Mouse (Mus musculus): Measurements from ENCODE around the gene Ech1. TPM values are rescaled to one million over a fixed set of nuclear protein-coding genes. Genes with fewer than 3 reads are reported as not detected.

Ech1 gene
- total RNA-seq, 2 experiments from 2014 or later = 45.0 to 47.8 TPM

DNA sequence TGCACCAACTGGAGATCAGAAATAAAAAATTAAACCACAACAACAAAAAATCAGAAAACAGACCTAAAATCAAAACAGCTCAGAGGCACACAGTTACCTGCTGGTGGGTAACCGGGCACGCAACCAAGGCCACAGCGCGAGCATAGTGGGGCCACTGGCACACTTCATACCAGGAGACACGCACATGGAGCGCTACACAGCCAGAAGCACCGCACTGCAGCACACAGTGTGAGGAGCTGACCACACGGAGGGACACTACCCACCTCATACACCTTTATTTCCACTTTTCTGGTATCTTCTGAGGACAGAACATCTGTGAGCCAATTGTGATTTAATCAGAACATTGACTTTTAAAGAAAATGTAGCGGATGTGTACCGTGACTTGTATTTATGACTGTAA, 8.1 kb upstream of the Ech1 start:
- DNase-seq (ENCODE audit: low spot score in 2 of 2) = no peak

GRCm38 (mm10) chr7:28817524-28817923, 7.5 kb upstream of the Ech1 start:
- intact Hi-C loops (cut with DNase I) = no loop called here
- no peak for DNase-seq (ENCODE audit: low spot score in 2 of 2)

More for the DNA sequence above, 8.1 kb upstream of the Ech1 start:
- intact Hi-C loops (cut with DNase I) = no loop called here

GRCm38 (mm10) chr7:28817957-28818356, 7.1 kb upstream of the Ech1 start:
- intact Hi-C loops (cut with DNase I) = no loop called here

DNA sequence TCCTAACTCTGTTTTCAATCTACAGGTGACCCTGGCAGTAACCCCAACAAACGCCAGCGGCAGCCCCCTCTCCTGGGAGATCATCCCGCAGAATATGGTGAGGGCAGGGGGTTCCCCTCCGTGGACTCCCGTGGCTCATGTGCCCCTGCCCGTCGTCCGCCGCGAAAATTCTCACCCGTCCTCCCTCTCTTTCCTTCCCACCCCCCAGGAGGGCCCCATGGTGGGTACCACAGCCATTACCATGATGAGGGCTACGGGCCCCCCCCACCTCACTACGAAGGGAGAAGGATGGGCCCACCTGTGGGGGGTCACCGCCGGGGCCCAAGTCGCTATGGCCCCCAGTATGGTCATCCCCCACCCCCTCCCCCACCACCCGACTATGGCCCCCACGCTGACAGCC, 6.6 kb upstream of the Ech1 start:
- DNase-seq (ENCODE audit: low spot score in 2 of 2) = no peak
- intact Hi-C loops (cut with DNase I) = no loop called here

More at GRCm38 (mm10) chr7:28817957-28818356, 7.1 kb upstream of the Ech1 start:
- no peak for DNase-seq (ENCODE audit: low spot score in 2 of 2)

DNA sequence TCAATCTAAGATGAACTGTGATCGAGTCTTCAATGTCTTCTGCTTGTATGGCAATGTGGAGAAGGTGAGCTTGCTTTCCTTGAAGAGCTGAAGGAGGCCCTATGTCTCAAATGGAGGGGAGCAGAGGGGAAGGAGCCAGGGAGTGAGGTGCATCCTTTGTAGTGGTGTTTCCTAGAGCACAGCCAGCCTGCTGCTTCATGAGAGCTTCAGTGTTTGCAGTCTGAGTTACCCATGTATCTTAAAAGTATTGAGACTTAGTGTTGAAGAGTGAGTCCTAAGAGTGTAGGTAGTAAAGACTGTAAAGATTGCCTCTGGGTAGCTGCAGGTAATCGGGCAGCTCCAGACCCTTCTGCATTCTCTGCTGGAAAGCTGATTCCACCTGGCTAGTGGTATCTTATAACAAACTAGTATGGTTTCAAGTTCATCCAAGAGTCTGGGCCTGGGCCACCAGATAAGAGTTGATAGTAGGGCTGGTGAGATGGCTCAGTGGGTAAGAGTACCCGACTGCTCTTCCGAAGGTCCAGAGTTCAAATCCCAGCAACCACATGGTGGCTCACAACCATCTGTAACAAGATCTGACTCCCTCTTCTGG, 6.1 kb upstream of the Ech1 start:
- DNase-seq (ENCODE audit: low spot score in 2 of 2) = no peak
- intact Hi-C loops (cut with DNase I) = no loop called here

GRCm38 (mm10) chr7:28819571-28819970, 5.4 kb upstream of the Ech1 start:
- no peak for DNase-seq (ENCODE audit: low spot score in 2 of 2)
- intact Hi-C loops (cut with DNase I) = no loop called here

DNA sequence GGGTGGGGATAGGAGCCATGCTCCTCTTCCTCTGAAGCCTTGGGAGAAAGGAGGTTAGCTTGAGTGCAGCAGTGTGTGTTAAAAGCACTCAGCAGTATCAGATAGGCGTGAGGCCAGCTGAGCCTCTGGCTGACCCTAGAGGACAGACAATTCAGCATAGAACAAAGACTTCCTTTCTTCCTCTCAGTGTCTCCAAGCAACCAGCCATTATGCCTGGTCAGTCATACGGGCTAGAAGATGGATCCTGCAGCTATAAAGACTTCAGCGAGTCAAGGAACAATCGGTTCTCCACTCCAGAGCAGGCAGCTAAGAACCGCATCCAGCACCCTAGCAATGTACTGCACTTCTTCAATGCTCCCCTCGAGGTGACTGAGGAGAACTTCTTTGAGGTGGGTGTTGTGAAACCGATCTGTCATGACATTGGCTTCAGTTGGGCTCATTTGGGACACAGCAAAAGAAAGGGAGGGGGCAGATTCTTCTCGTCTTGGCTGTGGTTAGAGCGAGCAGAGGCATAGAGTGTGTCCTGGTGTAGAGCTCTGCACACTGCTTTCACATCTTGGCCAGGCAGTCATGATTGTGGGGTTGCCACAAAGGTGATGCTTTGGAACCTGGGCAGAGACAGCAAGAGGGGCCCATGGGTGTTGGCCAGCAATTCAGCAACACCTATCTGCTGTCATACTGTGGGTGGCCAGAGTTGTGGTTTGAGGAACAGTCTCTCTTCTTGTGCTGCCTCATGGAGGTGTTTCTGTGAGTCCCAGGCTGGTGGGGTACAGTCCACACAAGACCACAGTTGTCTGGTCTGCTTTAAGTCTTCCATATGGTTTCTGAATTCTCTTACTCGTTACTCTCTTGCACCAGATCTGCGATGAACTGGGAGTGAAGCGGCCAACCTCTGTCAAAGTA, 4.4 kb upstream of the Ech1 start:
- intact Hi-C loops (cut with DNase I) = no loop called here
- DNase-seq (ENCODE audit: low spot score in 2 of 2) = no peak

GRCm38 (mm10) chr7:28821261-28821831, 3.7 kb upstream of the Ech1 start:
- peak; percentile 57 to 63 for DNase-seq (ENCODE audit: low spot score in 2 of 2)
- intact Hi-C loops (cut with DNase I) = no loop called here

GRCm38 (mm10) chr7:28822556-28822955, 2.5 kb upstream of the Ech1 start:
- DNase-seq (ENCODE audit: low spot score in 2 of 2) = no peak
- intact Hi-C loops (cut with DNase I) = no loop called here

- intact Hi-C loops (cut with DNase I) = no loop called here
- no peak for DNase-seq (ENCODE audit: low spot score in 2 of 2)
Measured at GRCm38 (mm10) chr7:28822993-28823903, 1.8 kb upstream of the Ech1 start.

GRCm38 (mm10) chr7:28823932-28824331, 1.1 kb upstream of the Ech1 start:
- DNase-seq (ENCODE audit: low spot score in 2 of 2) = no peak
- intact Hi-C loops (cut with DNase I) = loop anchor here (2.0 kb wide), 1 partner anchor 13 kb away; no protein-coding TSS in a partner anchor

- no peak for DNase-seq (ENCODE audit: low spot score in 2 of 2)
- intact Hi-C loops (cut with DNase I) = loop anchor here (2.0 kb wide), 3 partner anchors 15 to 41 kb away; no protein-coding TSS in a partner anchor
Measured at GRCm38 (mm10) chr7:28825686-28826401, 827 bp downstream of the Ech1 start.

- intact Hi-C loops (cut with DNase I) = loop anchor here (2.0 kb wide), 2 partner anchors 14 to 40 kb away; no protein-coding TSS in a partner anchor
- DNase-seq (ENCODE audit: low spot score in 2 of 2) = no peak
Measured at GRCm38 (mm10) chr7:28826402-28826772, 1.4 kb downstream of the Ech1 start.

DNA sequence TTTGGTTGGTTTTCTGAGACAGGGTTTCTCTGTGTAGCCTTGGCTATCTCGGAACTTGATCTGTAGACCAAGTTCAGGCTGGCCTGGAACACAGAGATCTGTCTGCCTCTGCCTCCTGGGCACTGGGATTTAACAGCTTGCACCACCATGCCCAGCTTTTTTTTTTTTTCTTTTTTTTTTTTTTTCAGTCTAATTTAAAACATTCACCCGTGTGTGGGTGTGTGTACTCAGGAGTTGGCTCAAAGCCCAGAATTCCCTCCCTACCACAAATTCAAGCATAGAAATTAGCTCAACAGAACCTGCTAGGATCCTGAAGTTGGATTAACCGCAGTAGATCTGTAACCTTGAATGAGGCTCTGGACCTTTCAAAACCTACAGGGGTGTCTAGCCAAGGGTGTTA, 2.3 kb downstream of the Ech1 start:
- DNase-seq (ENCODE audit: low spot score in 2 of 2) = peak; percentile 33 to 61
- intact Hi-C loops (cut with DNase I) = loop anchor here (2.0 kb wide), 2 partner anchors 13 to 39 kb away; no protein-coding TSS in a partner anchor

GRCm38 (mm10) chr7:28829821-28830220, 4.8 kb downstream of the Ech1 start:
- no peak for DNase-seq (ENCODE audit: low spot score in 2 of 2)
- intact Hi-C loops (cut with DNase I) = no loop called here

- intact Hi-C loops (cut with DNase I) = no loop called here
- DNase-seq (ENCODE audit: low spot score in 2 of 2) = no peak
Measured at GRCm38 (mm10) chr7:28830981-28831380, 6.0 kb downstream of the Ech1 start.

GRCm38 (mm10) chr7:28831411-28832125, 6.6 kb downstream of the Ech1 start:
- DNase-seq (ENCODE audit: low spot score in 2 of 2) = peak in 1 of 2 experiments; percentile 2
- intact Hi-C loops (cut with DNase I) = no loop called here

DNA sequence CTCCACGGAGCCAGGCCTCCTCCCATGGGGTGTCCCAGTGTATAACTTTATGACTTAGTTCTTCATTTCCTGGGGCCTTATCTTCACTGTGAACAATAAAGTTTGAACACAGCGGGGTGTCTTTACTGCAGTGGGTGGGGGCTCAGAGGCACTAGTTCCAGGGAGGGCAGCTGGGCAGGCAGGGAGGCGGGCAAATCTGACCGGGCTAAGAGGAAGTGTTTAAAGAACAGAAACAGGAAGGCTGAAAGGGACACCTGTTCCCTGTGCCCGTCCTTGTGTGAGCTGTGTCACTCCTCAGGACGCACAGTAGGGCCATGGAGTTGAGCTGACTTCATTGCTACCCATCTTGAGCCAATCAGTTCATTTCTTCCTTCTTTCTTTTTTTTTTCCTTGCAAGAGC, 7.1 kb downstream of the Ech1 start:
- no peak for DNase-seq (ENCODE audit: low spot score in 2 of 2)
- intact Hi-C loops (cut with DNase I) = no loop called here
